Mouse (Mus musculus) testis, adult 2 months (tissue): ENCODE results near the gene Tenm3.

Experiments used
- CTCF ChIP-seq: fragments of 200-500 bp; IDR thresholded peaks from 2 replicates; pipeline ENCODE4 v1.5.1; 2012; ENCODE audit warnings: low read depth, mild to moderate bottlenecking, inconsistent platforms, low read length, moderate library complexity; ENCODE audit not compliant: control insufficient read depth, insufficient read depth, insufficient replicate concordance
- POLR2A ChIP-seq: fragments of 200-500 bp; IDR thresholded peaks from 2 replicates; pipeline ENCODE4 v1.6.1; 2012; ENCODE audit warnings: low read depth, mild to moderate bottlenecking, inconsistent platforms, low read length, moderate library complexity; ENCODE audit not compliant: control insufficient read depth

DNA sequence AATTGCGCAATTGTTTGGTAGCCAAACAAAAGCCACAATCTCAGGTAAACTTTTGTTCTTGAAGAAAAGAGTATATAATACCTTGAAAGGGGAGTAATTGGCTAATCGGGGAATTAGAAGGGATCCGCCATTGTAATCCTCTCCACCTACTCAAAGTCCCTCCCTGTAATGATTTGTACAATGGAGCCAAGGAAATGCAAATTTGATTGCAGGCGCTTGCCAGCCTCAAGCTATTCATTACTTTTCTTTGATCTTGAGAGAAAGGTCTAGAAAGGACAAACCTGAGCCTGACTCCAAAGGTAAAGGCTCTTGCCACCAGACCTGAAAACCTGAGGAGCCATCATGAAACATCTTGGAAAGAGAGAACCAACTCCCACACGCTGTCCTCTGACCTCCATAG is 91.8 kb downstream of the Tenm3 start:
- no peak for TF ChIP-seq CTCF
- no peak for TF ChIP-seq POLR2A
